Mouse (Mus musculus) heart, postnatal 25 days (tissue): ENCODE results near the gene Gm47289. TPM values are rescaled to one million over a fixed set of nuclear protein-coding genes. Genes with fewer than 3 reads are reported as not detected.

Experiments
- DNase-seq: peaks from one replicate; pipeline ENCODE4 v3.0.0; 2022; ENCODE audit warnings: low spot score
- intact Hi-C: fragments of 180-260 bp; cut with DNase I; formaldehyde crosslinking; loops from one replicate; pipeline ENCODE4 v1.15.1; 2025
- total RNA-seq, 2 experiments: library from RNA; stranded (reverse); gene quantifications; 2 replicates each; pipeline ENCODE4 v1.2.3; 2021

Gene Gm47289
- total RNA-seq, 2 experiments from 2014 or later: not detected

- intact Hi-C loops: loop anchor here (2.0 kb wide), 2 partner anchors 197 to 275 kb away; no protein-coding TSS in a partner anchor
- DNase-seq: no peak
These were observed 3.1 kb upstream of the Gm47289 start for GRCm38 (mm10) chr9:119155826-119156225.

- peak; percentile 53 for DNase-seq
- intact Hi-C loops: loop anchor here (2.0 kb wide), 2 partner anchors 196 to 274 kb away; no protein-coding TSS in a partner anchor
These were observed 2.4 kb upstream of the Gm47289 start, which contains the start of gene Acaa1b for GRCm38 (mm10) chr9:119156278-119157201. Gene Acaa1b (minus strand): TSS chr9:119157093.

DNA sequence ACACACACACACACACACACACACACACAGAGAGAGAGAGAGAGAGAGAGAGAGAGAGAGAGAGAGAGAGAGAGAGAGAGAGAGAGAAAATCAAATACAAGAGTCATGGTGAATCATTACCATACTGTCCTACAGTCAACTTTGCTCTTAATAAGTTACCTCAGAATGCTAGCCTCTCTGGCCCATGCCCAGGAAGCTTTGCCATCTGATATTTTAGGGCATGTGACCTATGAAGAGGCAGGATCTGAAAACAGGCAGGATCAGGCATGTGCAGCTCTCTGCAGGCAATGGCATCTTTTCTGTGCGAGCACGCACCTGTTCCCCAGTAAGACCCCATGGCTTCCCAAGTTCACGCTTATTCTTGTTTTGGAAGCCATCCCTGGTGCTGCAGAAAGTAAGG lies 1.7 kb downstream of the Gm47289 start:
- intact Hi-C loops: no loop called here
- no peak for DNase-seq

GRCm38 (mm10) chr9:119164743-119165142 lies 5.8 kb downstream of the Gm47289 start:
- intact Hi-C loops: no loop called here
- DNase-seq: no peak

DNA sequence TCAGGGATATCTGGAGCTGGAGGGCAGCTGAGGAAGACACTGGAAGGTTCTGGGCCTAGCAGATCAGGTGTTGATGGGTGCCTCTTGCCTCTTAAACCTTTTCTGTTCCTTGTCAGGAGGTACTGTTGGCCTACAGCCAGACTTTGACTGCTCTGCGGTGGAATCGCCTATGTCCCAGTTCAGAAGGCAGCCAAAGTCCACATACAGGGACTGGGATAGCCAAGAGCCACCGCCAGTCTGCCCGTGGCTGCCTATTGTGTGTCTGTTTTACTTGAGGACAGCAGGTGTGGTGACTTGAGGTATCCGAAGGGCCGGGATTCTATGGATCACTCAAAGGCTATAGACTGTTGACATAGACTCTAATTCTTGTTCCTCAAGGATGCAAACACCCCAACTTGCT lies 6.6 kb downstream of the Gm47289 start:
- intact Hi-C loops: no loop called here
- no peak for DNase-seq

DNA sequence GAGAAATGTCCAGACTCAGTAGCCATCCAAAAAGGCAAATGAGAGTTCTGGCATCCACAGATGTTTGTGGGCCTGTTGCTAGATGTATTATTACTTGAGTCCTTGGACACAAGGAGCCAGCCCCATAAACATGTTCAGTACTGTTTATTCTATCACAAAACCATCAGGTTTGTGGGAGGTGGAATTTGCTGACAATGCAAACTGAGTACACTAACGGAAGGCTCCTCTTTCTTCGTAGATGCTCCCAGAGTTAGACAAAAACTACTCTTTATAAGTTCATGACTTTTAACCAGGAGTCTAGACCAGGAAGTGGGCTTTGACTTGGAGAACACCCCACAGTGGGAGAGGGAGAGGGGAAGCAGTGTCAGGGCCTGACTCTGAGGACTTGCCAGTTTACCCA lies 8.6 kb downstream of the Gm47289 start:
- DNase-seq: no peak
- intact Hi-C loops: no loop called here

DNA sequence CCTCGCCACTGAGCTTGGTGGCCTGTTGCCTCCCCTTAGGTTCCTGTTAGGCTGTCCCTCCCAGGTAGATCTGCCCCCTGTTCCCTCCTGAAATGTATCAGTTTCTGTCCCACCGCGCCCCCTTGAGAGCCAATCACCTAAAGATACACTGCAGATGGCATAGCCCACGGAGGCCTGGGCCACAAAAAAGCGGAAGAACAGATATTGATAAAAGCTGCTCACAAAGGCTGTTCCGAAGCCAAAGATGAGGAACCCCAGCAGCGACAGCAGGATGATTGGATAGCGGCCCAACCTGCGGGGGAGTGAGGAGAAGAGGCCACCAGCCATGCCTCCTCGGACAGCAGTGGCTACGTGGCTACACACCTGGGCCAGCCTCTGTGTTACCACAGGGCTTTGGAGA lies 20.3 kb downstream of the Gm47289 start:
- DNase-seq: no peak
- intact Hi-C loops: no loop called here

DNA sequence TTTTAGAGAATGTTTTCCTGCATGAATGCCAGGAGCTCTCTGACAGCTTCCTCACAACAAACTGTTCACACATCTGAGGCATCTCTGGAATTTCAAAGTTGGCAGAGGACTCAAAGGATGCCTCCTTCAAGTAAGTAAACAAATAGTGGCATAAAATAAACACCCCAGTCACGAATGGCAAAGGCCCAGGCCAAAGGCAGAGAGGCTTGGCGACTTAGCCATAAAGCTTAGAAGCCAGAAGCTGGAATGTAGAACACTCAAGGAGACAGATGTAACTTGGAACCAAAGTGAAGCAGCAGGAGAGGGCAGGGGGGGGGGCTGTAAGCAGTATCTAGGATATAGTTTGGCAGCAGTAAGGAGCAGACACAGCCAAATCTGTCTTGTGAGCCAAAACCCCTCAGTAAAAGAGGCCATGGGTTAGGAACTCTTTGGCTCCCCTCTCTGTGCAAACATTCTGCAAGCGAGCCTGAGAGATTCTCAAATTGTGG lies 22.3 kb downstream of the Gm47289 start:
- intact Hi-C loops: no loop called here
- DNase-seq: no peak

- DNase-seq: no peak
- intact Hi-C loops: no loop called here
These were observed 33.4 kb downstream of the Gm47289 start for GRCm38 (mm10) chr9:119192202-119192990.

GRCm38 (mm10) chr9:119199151-119199861 lies 40.3 kb downstream of the Gm47289 start:
- no peak for DNase-seq
- intact Hi-C loops: no loop called here

GRCm38 (mm10) chr9:119201653-119202052 lies 42.7 kb downstream of the Gm47289 start:
- no peak for DNase-seq
- intact Hi-C loops: no loop called here

DNA sequence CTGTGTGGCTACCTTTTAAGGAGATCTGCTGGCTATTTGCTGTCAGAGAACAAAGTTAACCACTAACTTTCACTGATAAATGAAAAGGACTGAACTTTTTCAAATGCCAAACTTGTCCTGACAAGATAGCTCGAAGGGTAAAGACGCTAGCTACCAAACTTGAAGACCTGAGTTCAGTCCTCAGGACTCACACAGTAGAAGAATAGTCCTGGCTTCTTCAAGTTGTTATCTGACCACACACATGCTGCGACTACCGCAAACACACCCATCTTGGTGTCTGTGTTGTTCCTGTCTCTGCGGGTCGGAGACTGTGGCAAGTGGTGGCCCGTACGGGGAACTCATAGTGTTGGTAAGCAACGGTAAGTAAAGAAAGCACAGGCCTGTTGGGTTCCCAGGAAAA lies 44.7 kb downstream of the Gm47289 start:
- no peak for DNase-seq
- intact Hi-C loops: no loop called here

DNA sequence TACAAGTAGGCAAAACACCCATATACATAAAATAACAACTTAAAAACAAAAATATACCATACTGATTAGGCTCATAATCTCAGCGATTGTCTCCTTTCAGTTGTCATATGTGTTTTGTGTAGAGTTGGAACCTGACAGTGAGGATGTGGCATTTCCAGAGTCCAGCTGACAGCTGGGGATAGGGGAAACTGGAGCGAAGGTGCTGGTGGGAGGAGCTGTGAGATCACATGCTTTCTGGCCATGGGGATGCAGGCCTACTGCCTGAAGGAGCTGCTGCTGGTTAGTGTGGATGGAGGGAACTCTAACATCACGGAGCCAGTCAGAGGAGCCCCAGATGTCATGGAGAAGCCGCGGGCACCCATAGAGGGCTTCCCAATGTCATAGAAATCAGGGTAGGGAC lies 46.8 kb downstream of the Gm47289 start:
- no peak for DNase-seq
- intact Hi-C loops: no loop called here

DNA sequence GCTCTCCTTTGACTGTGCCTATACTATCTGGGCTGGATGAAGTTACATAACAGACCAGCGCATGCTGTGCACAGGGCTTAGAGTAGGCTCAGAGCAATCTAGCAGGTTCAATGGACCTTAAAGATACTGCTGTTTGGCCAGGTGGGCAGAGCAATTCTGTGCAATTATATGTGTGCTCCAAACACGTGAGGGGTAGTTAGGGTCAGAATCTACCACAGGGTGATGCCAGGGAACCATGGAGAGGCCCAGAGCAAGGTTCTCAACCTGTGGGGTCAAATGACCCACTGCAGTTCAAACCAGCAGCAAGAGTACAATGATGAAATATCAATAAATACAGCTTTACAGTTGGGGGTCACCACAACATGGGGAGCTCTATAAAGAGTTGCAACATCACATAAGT lies 47.7 kb downstream of the Gm47289 start:
- intact Hi-C loops: no loop called here
- DNase-seq: no peak

DNA sequence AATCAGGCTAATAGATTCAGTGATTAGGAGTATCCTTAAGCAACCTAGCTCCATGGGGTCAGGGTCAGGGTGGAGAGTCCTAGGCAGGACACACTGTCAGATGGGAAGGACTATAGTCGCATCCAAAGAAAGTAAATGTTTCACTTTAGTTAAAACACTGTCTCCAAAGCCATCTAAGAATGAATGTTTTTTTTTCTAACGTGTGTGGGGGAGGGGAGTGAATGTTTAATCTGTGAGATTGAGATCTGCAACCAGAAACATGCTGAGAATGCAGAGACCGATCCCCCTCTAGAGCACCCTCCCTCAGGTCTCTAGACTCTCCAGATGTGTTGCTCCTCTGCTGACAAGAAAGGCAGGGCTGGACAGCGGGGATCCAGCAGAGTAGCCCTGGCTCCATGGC lies 48.2 kb downstream of the Gm47289 start:
- intact Hi-C loops: no loop called here
- no peak for DNase-seq

DNA sequence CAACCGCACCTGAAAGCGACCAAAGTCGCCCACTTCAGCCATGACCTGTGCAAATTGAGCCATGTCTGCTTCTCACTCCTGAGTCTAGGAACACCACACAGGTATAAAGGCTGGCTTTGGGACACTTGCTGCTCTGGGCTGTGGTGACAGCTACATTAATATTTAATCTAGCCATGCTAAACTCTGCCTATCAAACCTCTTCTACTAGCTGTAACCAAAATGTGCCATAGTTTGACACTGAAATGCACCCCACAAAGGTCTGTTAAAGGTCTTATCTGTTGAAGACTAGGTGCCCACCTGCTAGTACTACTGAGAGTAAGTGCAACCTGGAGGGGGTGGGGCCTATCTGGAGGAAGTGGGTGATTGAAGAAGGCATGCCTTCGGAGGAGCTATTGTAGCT lies 50.0 kb downstream of the Gm47289 start, which contains the start of gene Slc22a13:
Gene Slc22a13, minus strand, starts transcription at position 101 of the 400 bp plus-strand sequence.
- intact Hi-C loops: no loop called here

More for the DNA sequence above, 50.0 kb downstream of the Gm47289 start, which contains the start of gene Slc22a13:
- no peak for DNase-seq
